Mouse (Mus musculus) liver, embryonic 18 days (tissue): ENCODE data around the gene Ssh2. TPM values are rescaled to one million over a fixed set of nuclear protein-coding genes. Genes with fewer than 3 reads are reported as not detected.

Source experiments
- polyA plus RNA-seq: library from polyadenylated mRNA; depleted of rRNA; stranded (reverse); fragments of >200 nt; gene quantifications from 2 replicates; pipeline ENCODE4 v1.2.3, GENCODE M21; 2012; rRNA removed

The Ssh2 gene
- 3.2 and 3.7 TPM in 2 replicates for polyA plus RNA-seq

GRCm38 (mm10) chr11:77215951-77216760 is at the start of gene Ssh2:
Gene Ssh2, plus strand, starts transcription at chr11:77216287.

GRCm38 (mm10) chr11:77188868-77189267 is 27.2 kb upstream of the Ssh2 start, which contains the start of gene Efcab5:
Gene Efcab5, minus strand, starts transcription at chr11:77188968.

DNA sequence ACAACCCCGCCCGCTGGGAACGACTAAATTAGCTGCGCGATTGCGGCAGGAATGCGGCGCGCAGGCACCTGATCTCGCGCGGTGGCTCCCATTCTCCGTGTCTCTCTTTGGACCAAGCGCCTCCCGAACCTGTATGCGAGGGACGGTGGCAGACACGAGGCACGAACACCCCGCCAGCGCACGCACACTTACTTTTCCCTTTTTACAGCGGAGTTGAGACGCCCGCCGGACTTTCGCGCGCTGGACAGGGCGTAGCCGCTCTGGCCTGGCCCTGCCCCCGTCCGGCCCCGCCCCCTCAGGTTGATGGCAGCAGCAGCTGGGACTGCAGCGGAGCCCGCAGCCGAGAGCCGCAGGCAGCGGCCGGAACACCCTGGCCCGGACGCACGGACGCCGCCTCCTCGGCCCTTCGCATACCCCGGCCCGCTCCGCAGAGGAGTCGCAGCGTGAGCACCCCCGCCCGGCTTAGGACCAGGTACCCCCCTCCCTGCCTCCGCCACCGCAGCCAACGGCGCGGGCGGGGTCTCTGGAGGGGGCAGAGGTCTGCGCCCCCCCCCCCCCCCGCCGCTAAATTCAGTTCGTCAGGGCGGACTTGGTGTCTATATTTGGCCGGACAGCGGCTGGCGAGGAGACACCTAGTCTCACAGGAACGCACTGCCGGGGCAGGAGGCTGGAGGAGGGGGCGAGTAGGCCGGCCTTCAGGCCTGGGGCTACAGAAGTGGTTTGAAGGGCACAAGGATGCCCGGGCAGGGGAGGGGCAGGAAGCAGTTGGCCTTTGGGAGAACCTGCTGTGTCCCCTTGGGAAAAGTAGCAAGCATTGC is 246.4 kb downstream of the Ssh2 start, which contains the start of gene Coro6:
Gene Coro6, plus strand, starts transcription at position 129 of the 818 bp plus-strand sequence.

DNA sequence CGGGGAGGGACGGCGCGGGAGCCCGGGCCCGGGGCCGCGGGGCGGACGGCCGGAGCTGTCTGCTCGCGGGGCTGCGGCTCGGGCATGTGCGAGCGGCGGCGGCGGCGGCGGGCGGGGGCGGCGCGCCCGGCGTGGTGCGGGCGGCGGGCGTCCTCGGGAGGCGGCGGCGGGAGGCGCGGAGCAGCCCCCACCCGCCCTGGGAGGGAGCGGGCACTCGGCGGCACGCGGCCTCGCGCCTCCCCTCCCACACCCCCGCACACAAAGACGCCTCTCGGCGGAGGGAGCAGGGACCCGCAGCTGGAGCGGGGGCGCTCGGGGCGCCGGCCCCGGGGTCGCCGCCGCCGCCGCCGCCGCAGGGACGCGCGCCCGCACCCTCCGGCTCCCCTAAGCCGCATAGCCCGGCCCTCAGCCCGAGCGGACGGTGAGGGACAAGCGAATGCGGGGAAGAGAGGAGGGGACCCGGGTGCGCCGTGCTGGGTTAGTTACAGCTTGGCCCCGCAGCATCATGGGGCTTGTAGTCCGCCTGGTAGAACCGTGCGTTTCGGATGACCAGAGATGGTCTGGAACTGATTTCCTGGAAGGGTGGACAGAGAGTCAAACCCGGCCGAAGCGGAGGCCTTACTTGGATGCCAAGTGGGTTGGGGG is 273.6 kb downstream of the Ssh2 start, which contains the start of gene Ankrd13b:
Gene Ankrd13b, minus strand, starts transcription at position 88 of the 645 bp plus-strand sequence.

DNA sequence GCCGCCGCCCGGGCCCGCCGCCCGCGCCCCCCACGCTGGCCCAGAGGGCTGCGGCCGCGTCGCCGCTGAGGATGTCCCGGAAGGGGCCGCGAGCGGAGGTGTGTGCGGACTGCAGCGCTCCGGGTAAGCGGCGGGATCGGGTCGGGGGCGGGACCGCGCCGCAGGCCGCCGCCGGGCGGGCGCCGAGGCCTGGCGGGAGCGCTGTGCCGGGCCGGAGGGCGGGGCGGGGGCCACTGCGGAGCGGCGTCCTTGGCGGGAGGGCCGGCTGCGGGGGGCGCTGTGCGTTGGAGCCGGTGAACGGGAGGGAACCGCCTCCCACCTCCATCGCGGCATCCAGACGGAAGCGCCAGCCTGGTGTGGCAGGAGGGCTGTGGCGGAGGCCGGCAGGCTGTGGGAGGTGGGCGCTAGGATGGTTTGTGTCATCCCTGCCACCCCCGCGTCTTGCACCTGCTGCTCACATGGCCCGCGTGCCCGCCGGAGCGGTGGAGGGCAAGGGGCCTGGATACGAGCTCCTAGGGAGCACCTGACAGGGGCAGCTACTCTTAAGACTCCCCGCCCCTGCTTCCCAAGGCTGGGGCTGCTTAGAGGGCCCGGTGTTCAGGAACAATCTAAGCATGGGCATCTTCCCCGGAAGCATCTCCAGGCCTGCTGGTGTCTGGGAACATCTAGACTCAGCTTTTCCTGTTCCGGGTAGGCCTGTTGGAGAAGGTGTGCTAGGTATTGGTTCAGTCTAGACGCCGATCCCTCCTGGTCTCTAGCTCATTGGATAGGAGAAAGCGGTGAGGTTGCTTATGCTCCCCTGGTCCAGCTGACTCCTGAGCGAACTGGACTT is 277.6 kb downstream of the Ssh2 start, which contains the start of gene Git1:
Gene Git1, plus strand, starts transcription at position 51 of the 832 bp plus-strand sequence.

Other genes starting within 250 kb of the Ssh2 start
- gene Slc6a4, start 217.7 kb upstream of the Ssh2 start, polyA plus RNA-seq: 2.3 and 2.8 TPM in 2 replicates
- gene Nsrp1, start 137.9 kb upstream of the Ssh2 start, polyA plus RNA-seq: 3.3 and 3.7 TPM in 2 replicates
- 0.16 TPM in 2 replicates for gene Efcab5, start 27.3 kb upstream of the Ssh2 start, polyA plus RNA-seq
- 0.10 and 0.23 TPM in 2 replicates for gene Coro6, start 246.1 kb downstream of the Ssh2 start, polyA plus RNA-seq